Mouse (Mus musculus): ENCODE data around the gene Cnih1.
"Not testable (repeated sequence)": the region's sequence is repeated elsewhere in the genome, so short reads cannot be mapped to it uniquely, and the experiment has no call there.

The Cnih1 gene

GRCm38 (mm10) chr14:46787787-46788504, at the start of gene Cnih1:
Cnih1 (minus strand) TSS chr14:46788411.
- peak; percentile 94 to 96 for DNase-seq

GRCm38 (mm10) chr14:46832354-46833272, 44.4 kb upstream of the Cnih1 start:
- DNase-seq: peak in 1 of 2 experiments; percentile 21

GRCm38 (mm10) chr14:46831837-46832333, 43.7 kb upstream of the Cnih1 start, which contains the start of gene Cgrrf1:
Cgrrf1 (plus strand) TSS chr14:46832125.
- DNase-seq: peak; percentile 96

- peak in 1 of 2 experiments; percentile 13 for DNase-seq
These were observed 43.1 kb upstream of the Cnih1 start for GRCm38 (mm10) chr14:46831295-46831694.

- DNase-seq: no peak
These were observed 39.2 kb upstream of the Cnih1 start for GRCm38 (mm10) chr14:46827430-46827829.

- no peak for DNase-seq
These were observed 35.8 kb upstream of the Cnih1 start for GRCm38 (mm10) chr14:46823996-46824395.

- peak; percentile 96 to 97 for DNase-seq
These were observed 33.9 kb upstream of the Cnih1 start, which contains the start of gene Gmfb for GRCm38 (mm10) chr14:46821873-46822716. Gmfb (minus strand) TSS chr14:46822242.

GRCm38 (mm10) chr14:46821271-46821872, 33.2 kb upstream of the Cnih1 start:
- peak; percentile 17 to 35 for DNase-seq

GRCm38 (mm10) chr14:46819961-46820360, 31.8 kb upstream of the Cnih1 start:
- DNase-seq: not testable (repeated sequence)

- no peak for DNase-seq
These were observed 30.5 kb upstream of the Cnih1 start for GRCm38 (mm10) chr14:46818743-46819142.

- no peak for DNase-seq
These were observed 28.9 kb upstream of the Cnih1 start for GRCm38 (mm10) chr14:46816916-46817622.

GRCm38 (mm10) chr14:46815640-46816039, 27.4 kb upstream of the Cnih1 start:
- no peak for DNase-seq

- no peak for DNase-seq
These were observed 19.7 kb upstream of the Cnih1 start for GRCm38 (mm10) chr14:46807927-46808326.

- no peak for DNase-seq
These were observed 18.0 kb upstream of the Cnih1 start for GRCm38 (mm10) chr14:46806186-46806585.

GRCm38 (mm10) chr14:46803791-46804190, 15.6 kb upstream of the Cnih1 start:
- DNase-seq: no peak

- DNase-seq: no peak
These were observed 15.0 kb upstream of the Cnih1 start for GRCm38 (mm10) chr14:46803259-46803658.

- no peak for DNase-seq
These were observed 12.6 kb upstream of the Cnih1 start for GRCm38 (mm10) chr14:46800684-46801345.

- DNase-seq: no peak
These were observed 5.9 kb upstream of the Cnih1 start for GRCm38 (mm10) chr14:46794157-46794556.

GRCm38 (mm10) chr14:46790723-46791122, 2.5 kb upstream of the Cnih1 start:
- DNase-seq: no peak

GRCm38 (mm10) chr14:46790303-46790702, 2.1 kb upstream of the Cnih1 start:
- peak in 1 of 2 experiments; percentile 29 for DNase-seq

GRCm38 (mm10) chr14:46788505-46788901, 292 bp upstream of the Cnih1 start:
- DNase-seq: peak in 1 of 2 experiments; percentile 32

Data from cerebellum, postnatal 14 days (tissue).